9 mouse cellular contexts compared by ENCODE assay signal in genomic region chr17:23993559-23994428, GRCm38 (mm10). TPM values are rescaled to one million over a fixed set of nuclear protein-coding genes. Genes with fewer than 3 reads are reported as not detected.
DNase-seq lines count a peak whose midpoint lies in the region; ATAC-seq lines count a peak whose summit lies in the region.
"Had no signal": no experiment of that assay in that cellular context is flagged by ENCODE, and none has a peak within 500 bp of the region (broad histone marks: within the 10 kb centered on the region; RNA-seq: fewer than 3 reads in every experiment).

No protein-coding gene starts in this region.

- no peaks in the 10 kb centered on the region for H3K36me3 ChIP-seq in forebrain, embryonic 13.5 days (ENCODE audit: poor library complexity, severe bottlenecking)
- no peaks in the 10 kb centered on the region for H3K36me3 ChIP-seq in liver, embryonic 16.5 days (ENCODE audit: control insufficient read depth, insufficient read depth)
- no peaks in the 10 kb centered on the region for H3K36me3 ChIP-seq in neural tube, embryonic 13.5 days

- H3K27me3 ChIP-seq in forebrain, embryonic 13.5 days: 0 out of 2 replicates have a peak, but pooled peaks cover 3% of the 10 kb centered on the region
- H3K27me3 ChIP-seq in liver, embryonic 16.5 days (ENCODE audit: control insufficient read depth, insufficient read depth, low read depth, low read length): no peaks in the 10 kb centered on the region
- H3K27me3 ChIP-seq in neural tube, embryonic 13.5 days: no peaks in the 10 kb centered on the region

- peak; percentile 92 for ATAC-seq in CD4-positive, CD25-positive, alpha-beta regulatory T cell, adult 4 months
- peak; percentile 84 for ATAC-seq in forebrain, embryonic 13.5 days
- ATAC-seq in liver, embryonic 16.5 days (ENCODE audit: low read depth): peak; percentile 69
- ATAC-seq in neural tube, embryonic 13.5 days (ENCODE audit: low read depth): peak; percentile 75

- peak overlapping the region; percentile 64 for H3K9ac ChIP-seq in forebrain, embryonic 13.5 days
- no peak overlapping the region for H3K9ac ChIP-seq in liver, embryonic 16.5 days (ENCODE audit: low read depth, low read length)
- H3K9ac ChIP-seq in neural tube, embryonic 13.5 days: peak overlapping the region; percentile 70

- H3K4me2 ChIP-seq in forebrain, embryonic 13.5 days: peak overlapping the region; percentile 55
- H3K4me2 ChIP-seq in liver, embryonic 16.5 days (ENCODE audit: low read depth, low read length): 0 out of 2 replicates have a peak overlapping the region, but pooled peaks have one; percentile 14
- H3K4me2 ChIP-seq in neural tube, embryonic 13.5 days: peak overlapping the region; percentile 59

- H3K4me3 ChIP-seq in forebrain, embryonic 13.5 days: peak overlapping the region; percentile 27
- no peak overlapping the region for H3K4me3 ChIP-seq in liver, embryonic 16.5 days (ENCODE audit: low read depth, low read length)
- peak overlapping the region; percentile 32 for H3K4me3 ChIP-seq in neural tube, embryonic 13.5 days
- H3K4me3 ChIP-seq: erythroblast, embryonic 14.5 days had no signal

- peak; percentile 86 for DNase-seq in c-Kit-positive CD71-positive TER-119-negative erythroid progenitor cells, embryonic 14.5 days (ENCODE audit: low read depth)
- peak; percentile 88 to 94 for DNase-seq in heart, postnatal 10 days
- peak; percentile 97 to 98 for DNase-seq in kidney, postnatal 4 days
- DNase-seq in telencephalon, adult 2 months (ENCODE audit: low read depth, low spot score): peak; percentile 83

- no peaks in the 10 kb centered on the region for H3K9me3 ChIP-seq in forebrain, embryonic 13.5 days (replicated peaks)
- no peaks in the 10 kb centered on the region for H3K9me3 ChIP-seq in liver, embryonic 16.5 days (replicated peaks; ENCODE audit: control insufficient read depth, low read length)
- H3K9me3 ChIP-seq in neural tube, embryonic 13.5 days: no peaks in the 10 kb centered on the region

- intact Hi-C loops in heart, postnatal 10 days (cut with DNase I): loop anchor here (2.0 kb wide), 1 partner anchor 25 kb away; no protein-coding TSS in a partner anchor

- H3K27ac ChIP-seq in forebrain, embryonic 13.5 days: no peak overlapping the region
- no peak overlapping the region for H3K27ac ChIP-seq in liver, embryonic 16.5 days (ENCODE audit: low read length)
- 0 out of 2 replicates have a peak overlapping the region, but pooled peaks have one; percentile 33 for H3K27ac ChIP-seq in neural tube, embryonic 13.5 days (replicated peaks)

- H3K4me1 ChIP-seq in forebrain, embryonic 13.5 days: 0 out of 2 replicates have a peak, but pooled peaks cover 3% of the 10 kb centered on the region
- H3K4me1 ChIP-seq in liver, embryonic 16.5 days (ENCODE audit: control insufficient read depth, low read depth, low read length): no peaks in the 10 kb centered on the region; the same call in 1 of the 2 replicates
- peaks cover 9% of the 10 kb centered on the region; the same call in 1 of the 2 replicates for H3K4me1 ChIP-seq in neural tube, embryonic 13.5 days (replicated peaks)

- 10% methylated on average over 31 of the region's 31 CpGs for WGBS in forebrain, embryonic 13.5 days
- WGBS in liver, embryonic 16.5 days (ENCODE audit: insufficient replicate concordance): 7% methylated on average over 31 of the region's 31 CpGs
- whole genome bisulfite sequencing in neural tube, embryonic 13.5 days: 10% methylated on average over 29 of the region's 31 CpGs

RNA-seq across cellular contexts. Expression of gene Prss22, which starts 4.1 kb away (rescaled TPM):
- polyA plus RNA-seq in CD4-positive, CD25-positive, alpha-beta regulatory T cell, adult 4 months (2017; shearing (Covaris generic)): not detected
- not detected in 2 replicates for polyA plus RNA-seq in forebrain, embryonic 13.5 days (2015; fragmentation: Nextera tagmentation; extraction: Ambion mirVana)
- not detected for total RNA-seq in heart, postnatal 10 days (2021)
- polyA plus RNA-seq in liver, embryonic 16.5 days (2015; fragmentation: Nextera tagmentation; extraction: Ambion mirVana): not detected in 2 replicates
- not detected in 2 replicates for polyA plus RNA-seq in neural tube, embryonic 13.5 days (2015; fragmentation: Nextera tagmentation; extraction: Ambion mirVana)

RNA-seq across cellular contexts. Expression of gene Prss30, which starts 13.4 kb away (rescaled TPM):
- not detected for polyA plus RNA-seq in CD4-positive, CD25-positive, alpha-beta regulatory T cell, adult 4 months (2017; shearing (Covaris generic))
- polyA plus RNA-seq in forebrain, embryonic 13.5 days (2015; fragmentation: Nextera tagmentation; extraction: Ambion mirVana): not detected in 2 replicates
- not detected for total RNA-seq in heart, postnatal 10 days (2021)
- polyA plus RNA-seq in liver, embryonic 16.5 days (2015; fragmentation: Nextera tagmentation; extraction: Ambion mirVana): 0.07 TPM in 1 of 2 replicates, not detected in the other
- not detected in 2 replicates for polyA plus RNA-seq in neural tube, embryonic 13.5 days (2015; fragmentation: Nextera tagmentation; extraction: Ambion mirVana)
- polyA plus RNA-seq: erythroblast, embryonic 14.5 days had no signal

RNA-seq across cellular contexts. Expression of gene Sbpl, which starts 38.7 kb away (rescaled TPM):
- not detected for polyA plus RNA-seq in CD4-positive, CD25-positive, alpha-beta regulatory T cell, adult 4 months (2017; shearing (Covaris generic))
- not detected in 2 replicates for polyA plus RNA-seq in forebrain, embryonic 13.5 days (2015; fragmentation: Nextera tagmentation; extraction: Ambion mirVana)
- total RNA-seq in heart, postnatal 10 days (2021): not detected
- not detected in 2 replicates for polyA plus RNA-seq in liver, embryonic 16.5 days (2015; fragmentation: Nextera tagmentation; extraction: Ambion mirVana)
- not detected in 2 replicates for polyA plus RNA-seq in neural tube, embryonic 13.5 days (2015; fragmentation: Nextera tagmentation; extraction: Ambion mirVana)
- polyA plus RNA-seq: erythroblast, embryonic 14.5 days had no signal

RNA-seq across cellular contexts. Expression of gene Prss27, which starts 44.1 kb away (rescaled TPM):
- polyA plus RNA-seq in CD4-positive, CD25-positive, alpha-beta regulatory T cell, adult 4 months (2017; shearing (Covaris generic)): not detected
- polyA plus RNA-seq in forebrain, embryonic 13.5 days (2015; fragmentation: Nextera tagmentation; extraction: Ambion mirVana): 0.19 and 0.26 TPM in 2 replicates
- not detected for total RNA-seq in heart, postnatal 10 days (2021)
- polyA plus RNA-seq in liver, embryonic 16.5 days (2015; fragmentation: Nextera tagmentation; extraction: Ambion mirVana): not detected in 2 replicates
- polyA plus RNA-seq in neural tube, embryonic 13.5 days (2015; fragmentation: Nextera tagmentation; extraction: Ambion mirVana): 0.21 TPM in 1 of 2 replicates, not detected in the other
- polyA plus RNA-seq: erythroblast, embryonic 14.5 days had no signal

RNA-seq across cellular contexts. Expression of gene Sbp, which starts 52.3 kb away (rescaled TPM):
- not detected for polyA plus RNA-seq in CD4-positive, CD25-positive, alpha-beta regulatory T cell, adult 4 months (2017; shearing (Covaris generic))
- polyA plus RNA-seq in forebrain, embryonic 13.5 days (2015; fragmentation: Nextera tagmentation; extraction: Ambion mirVana): not detected in 2 replicates
- total RNA-seq in heart, postnatal 10 days (2021): not detected
- polyA plus RNA-seq in liver, embryonic 16.5 days (2015; fragmentation: Nextera tagmentation; extraction: Ambion mirVana): not detected in 2 replicates
- polyA plus RNA-seq in neural tube, embryonic 13.5 days (2015; fragmentation: Nextera tagmentation; extraction: Ambion mirVana): not detected in 2 replicates
- polyA plus RNA-seq: erythroblast, embryonic 14.5 days had no signal
